ENCODE assay signal across 8 mouse cellular contexts in the genomic region with DNA sequence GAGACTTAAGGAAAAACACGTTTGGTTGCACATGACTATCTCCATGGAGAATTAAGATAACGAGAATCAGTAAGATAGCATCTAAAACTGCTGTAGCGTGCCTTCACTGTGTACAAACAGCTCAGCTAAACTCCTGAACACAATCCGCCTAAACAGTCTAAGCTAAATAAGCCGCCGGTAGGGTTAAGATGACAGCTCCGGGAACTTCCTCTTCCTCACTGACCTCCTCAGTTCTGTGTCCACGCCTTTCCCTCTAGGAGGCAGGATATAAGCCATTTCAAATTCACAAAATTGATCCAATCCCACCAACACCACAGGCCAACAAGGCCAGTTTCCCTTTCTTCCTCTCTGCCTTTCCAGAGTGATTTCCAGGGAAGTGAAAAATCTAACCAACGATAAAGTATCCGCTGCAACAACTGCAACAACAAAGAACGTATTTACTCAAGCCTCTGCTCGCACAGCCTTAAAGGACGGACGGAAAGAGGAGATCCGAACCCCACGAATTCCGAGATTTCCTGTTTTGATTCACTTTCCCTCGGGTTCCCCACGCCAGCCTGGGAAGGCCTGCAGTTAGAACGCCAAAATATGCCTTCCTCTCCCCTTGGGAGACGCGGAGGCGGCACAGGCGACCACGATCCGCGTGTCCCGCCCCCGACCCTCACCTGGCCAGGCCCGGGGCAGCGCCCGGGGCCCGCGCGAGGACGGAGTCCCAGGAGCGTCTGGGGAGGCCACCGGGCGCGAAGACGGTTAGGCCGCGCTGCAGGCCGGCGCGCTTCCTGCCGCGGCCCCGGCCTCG. TPM values are rescaled to one million over a fixed set of nuclear protein-coding genes. Genes with fewer than 3 reads are reported as not detected.
DNase-seq lines count a peak whose midpoint lies in the region; ATAC-seq and TF ChIP-seq lines count a peak whose summit lies in the region.

No protein-coding gene starts in this region.

- H3K36me3 ChIP-seq in forebrain, postnatal 0 days (ENCODE audit: insufficient read depth) = no peaks in the 10 kb centered on the region
- no peaks in the 10 kb centered on the region for H3K36me3 ChIP-seq in intestine, embryonic 14.5 days (ENCODE audit: control insufficient read depth, insufficient read depth, low read length)
- no peaks in the 10 kb centered on the region for H3K36me3 ChIP-seq in limb, embryonic 13.5 days
- H3K36me3 ChIP-seq in midbrain, embryonic 14.5 days (ENCODE audit: control insufficient read depth, insufficient read depth, low read length) = no peaks in the 10 kb centered on the region
- H3K36me3 ChIP-seq in splenic B cell, adult 2 months (ENCODE audit: control insufficient read depth, insufficient read depth, low read length, poor library complexity, severe bottlenecking) = no peaks in the 10 kb centered on the region

- peaks cover 4% of the 10 kb centered on the region for H3K4me1 ChIP-seq in forebrain, postnatal 0 days (ENCODE audit: insufficient read depth)
- H3K4me1 ChIP-seq in intestine, embryonic 14.5 days (replicated peaks; ENCODE audit: control insufficient read depth, insufficient read depth, low read length) = peaks cover 13% of the 10 kb centered on the region
- peaks cover 15% of the 10 kb centered on the region for H3K4me1 ChIP-seq in limb, embryonic 13.5 days
- peaks cover 14% of the 10 kb centered on the region for H3K4me1 ChIP-seq in midbrain, embryonic 14.5 days (ENCODE audit: control insufficient read depth, insufficient read depth, low read length)

- no peaks in the 10 kb centered on the region for H3K27me3 ChIP-seq in forebrain, postnatal 0 days (ENCODE audit: insufficient read depth, low read length)
- H3K27me3 ChIP-seq in intestine, embryonic 14.5 days (replicated peaks; ENCODE audit: control insufficient read depth, insufficient read depth, low read length) = no peaks in the 10 kb centered on the region
- no peaks in the 10 kb centered on the region for H3K27me3 ChIP-seq in limb, embryonic 13.5 days
- no peaks in the 10 kb centered on the region for H3K27me3 ChIP-seq in midbrain, embryonic 14.5 days (ENCODE audit: control insufficient read depth, insufficient read depth, low read length)
- H3K27me3 ChIP-seq in splenic B cell, adult 2 months (ENCODE audit: control insufficient read depth, insufficient read depth, low read length, poor library complexity, severe bottlenecking) = no peaks in the 10 kb centered on the region

- H3K4me3 ChIP-seq in forebrain, postnatal 0 days (ENCODE audit: low read depth, low read length) = peak overlapping the region; percentile 93
- peak overlapping the region; percentile 89 for H3K4me3 ChIP-seq in intestine, embryonic 14.5 days (ENCODE audit: low read depth, low read length)
- H3K4me3 ChIP-seq in limb, embryonic 13.5 days = peak overlapping the region; percentile 95
- H3K4me3 ChIP-seq in midbrain, embryonic 14.5 days (replicated peaks; ENCODE audit: low read depth, low read length) = peak overlapping the region; percentile 89

- H3K9me3 ChIP-seq in forebrain, postnatal 0 days (ENCODE audit: low read length) = no peaks in the 10 kb centered on the region
- H3K9me3 ChIP-seq in intestine, embryonic 14.5 days (ENCODE audit: control insufficient read depth, low read length) = no peaks in the 10 kb centered on the region
- H3K9me3 ChIP-seq in limb, embryonic 13.5 days = no peaks in the 10 kb centered on the region
- H3K9me3 ChIP-seq in midbrain, embryonic 14.5 days (ENCODE audit: control insufficient read depth, low read length) = no peaks in the 10 kb centered on the region

- peak overlapping the region; percentile 72 for H3K4me2 ChIP-seq in forebrain, postnatal 0 days (ENCODE audit: low read depth)
- H3K4me2 ChIP-seq in intestine, embryonic 14.5 days (ENCODE audit: low read length) = peak overlapping the region; percentile 85
- peak overlapping the region; percentile 83 for H3K4me2 ChIP-seq in limb, embryonic 13.5 days (replicated peaks)
- peak overlapping the region; percentile 82 for H3K4me2 ChIP-seq in midbrain, embryonic 14.5 days (ENCODE audit: low read length)

- peak overlapping the region; percentile 97 for H3K9ac ChIP-seq in forebrain, postnatal 0 days
- H3K9ac ChIP-seq in intestine, embryonic 14.5 days (ENCODE audit: low read length) = peak overlapping the region; percentile 97
- peak overlapping the region; percentile 98 for H3K9ac ChIP-seq in limb, embryonic 13.5 days
- H3K9ac ChIP-seq in midbrain, embryonic 14.5 days (replicated peaks; ENCODE audit: low read length) = peak overlapping the region; percentile 96

- peak overlapping the region; percentile 99 for H3K27ac ChIP-seq in forebrain, postnatal 0 days (ENCODE audit: low read depth, low read length)
- peak overlapping the region; percentile 99 for H3K27ac ChIP-seq in intestine, embryonic 14.5 days (ENCODE audit: low read depth)
- peak overlapping the region; percentile 99 for H3K27ac ChIP-seq in limb, embryonic 13.5 days
- peak overlapping the region; percentile 99 for H3K27ac ChIP-seq in midbrain, embryonic 14.5 days (replicated peaks; ENCODE audit: low read depth, low read length)

- 0 out of 2 replicates have a peak, but pooled peaks have one; percentile 1 for ATAC-seq in forebrain, postnatal 0 days
- ATAC-seq in intestine, embryonic 14.5 days (replicated peaks; ENCODE audit: low FRiP score, low TSS enrichment, low read depth) = no peak; the same call in 1 of the 2 replicates
- ATAC-seq in limb, embryonic 13.5 days (ENCODE audit: low FRiP score, low read depth) = no peak
- ATAC-seq in midbrain, embryonic 14.5 days (ENCODE audit: low FRiP score, low TSS enrichment) = peak; percentile 4; the same call in 1 of the 2 replicates

- intact Hi-C loops in gastrocnemius, postnatal 36 days (cut with DNase I) = loop anchor here (5.0 kb wide), 1 partner anchor 48 kb away; no protein-coding TSS in a partner anchor

- WGBS in forebrain, postnatal 0 days = under 1% methylated on average over 49 of the region's 50 CpGs
- under 1% methylated on average over 37 of the region's 50 CpGs for WGBS in intestine, embryonic 14.5 days
- WGBS in limb, embryonic 13.5 days = under 1% methylated on average over 41 of the region's 50 CpGs
- under 1% methylated on average over 46 of the region's 50 CpGs for WGBS in midbrain, embryonic 14.5 days

- DNase-seq in gastrocnemius, adult 18-20 months (ENCODE audit: low spot score) = peak; percentile 48
- no peak for DNase-seq in gastrocnemius, postnatal 36 days
- DNase-seq in cerebellum, adult 11 months = peak; percentile 20
- peak; percentile 49 for DNase-seq in forebrain, postnatal 0 days
- peak; percentile 75 for DNase-seq in intestine, embryonic 14.5 days (ENCODE audit: low spot score)
- peak; percentile 55 for DNase-seq in midbrain, embryonic 14.5 days
- DNase-seq in splenic B cell, adult 2 months (ENCODE audit: low read depth, low spot score) = peak; percentile 63

- TF ChIP-seq CTCF in forebrain, postnatal 0 days (IDR thresholded peaks at IDR 0.05; ENCODE audit: low read depth) = peak; percentile 32; the same call in 1 of the 2 replicates

RNA-seq across cellular contexts. Expression of gene Cnot6l, which starts 3.3 kb away (rescaled TPM):
- total RNA-seq in gastrocnemius, adult 18-20 months (2021) = 10 to 100 TPM; 24.5 to 27.8 TPM
- total RNA-seq in gastrocnemius, postnatal 36 days (2021) = 10 to 100 TPM; 25.9 to 33.5 TPM
- 22.6 and 24.0 TPM in 2 replicates for total RNA-seq in forebrain, postnatal 0 days (2014; rRNA removed)
- 8.3 and 16.2 TPM in 2 replicates for polyA plus RNA-seq in forebrain, postnatal 0 days (2015; fragmentation: Nextera tagmentation; extraction: Ambion mirVana)
- polyA plus RNA-seq in intestine, embryonic 14.5 days (2014; fragmentation: Nextera tagmentation; extraction: Ambion mirVana) = 22.3 and 25.2 TPM in 2 replicates
- polyA plus RNA-seq in limb, embryonic 13.5 days (2015; fragmentation: Nextera tagmentation; extraction: Ambion mirVana) = 23.3 and 26.2 TPM in 2 replicates
- 17.7 and 19.2 TPM in 2 replicates for polyA plus RNA-seq in midbrain, embryonic 14.5 days (2014; fragmentation: Nextera tagmentation; extraction: Ambion mirVana)

RNA-seq across cellular contexts. Expression of gene Mrpl1, which starts 48.6 kb away (rescaled TPM):
- 10 to 100 TPM; 20.7 to 24.9 TPM for total RNA-seq in gastrocnemius, adult 18-20 months (2021)
- total RNA-seq in gastrocnemius, postnatal 36 days (2021) = 10 to 100 TPM; 24.5 to 25.2 TPM
- total RNA-seq in forebrain, postnatal 0 days (2014; rRNA removed) = 14.8 and 21.8 TPM in 2 replicates
- 10.9 and 11.8 TPM in 2 replicates for polyA plus RNA-seq in forebrain, postnatal 0 days (2015; fragmentation: Nextera tagmentation; extraction: Ambion mirVana)
- 23.6 and 26.0 TPM in 2 replicates for polyA plus RNA-seq in intestine, embryonic 14.5 days (2014; fragmentation: Nextera tagmentation; extraction: Ambion mirVana)
- 21.4 and 22.2 TPM in 2 replicates for polyA plus RNA-seq in limb, embryonic 13.5 days (2015; fragmentation: Nextera tagmentation; extraction: Ambion mirVana)
- polyA plus RNA-seq in midbrain, embryonic 14.5 days (2014; fragmentation: Nextera tagmentation; extraction: Ambion mirVana) = 16.3 and 17.5 TPM in 2 replicates

Comparison
In these comparisons a context has a peak if more than half of its experiments do, and no peak if none do; other contexts are left out.
1. DNase-seq: peak in gastrocnemius, adult 18-20 months (single experiment), cerebellum, adult 11 months (single experiment), forebrain, postnatal 0 days (single experiment), intestine, embryonic 14.5 days (single experiment), midbrain, embryonic 14.5 days (single experiment) and splenic B cell, adult 2 months (single experiment); none in gastrocnemius, postnatal 36 days (0 of 2).
2. ATAC-seq: peak in forebrain, postnatal 0 days (single experiment) and midbrain, embryonic 14.5 days (single experiment); none in intestine, embryonic 14.5 days (single experiment) and limb, embryonic 13.5 days (single experiment).
3. Peak in every context shown above with its lines, with median percentiles within 50 percentile points of each other: H3K27ac ChIP-seq, H3K4me2 ChIP-seq, H3K4me3 ChIP-seq and H3K9ac ChIP-seq.